Mouse (Mus musculus) embryonic fibroblast, embryonic 13.5 days (primary cell): Measurements from ENCODE around the gene Kcnq1. TPM values are rescaled to one million over a fixed set of nuclear protein-coding genes. Genes with fewer than 3 reads are reported as not detected.
A peak's percentile ranks its signal among the peaks of the same experiment; 100 is the strongest.

Source experiments
- H3K27ac ChIP-seq: 2 replicates; pipeline ENCODE4 v1.5.1; 2012; ENCODE audit warnings: low read length, control low read depth, inconsistent platforms; ENCODE audit not compliant: insufficient read depth
- H3K4me1 ChIP-seq: 2 replicates; pipeline ENCODE4 v1.6.1; 2011; ENCODE audit warnings: low read length; ENCODE audit not compliant: control insufficient read depth, insufficient read depth
- H3K4me3 ChIP-seq: 2 replicates; pipeline ENCODE4 v1.5.1; 2011; ENCODE audit warnings: mild to moderate bottlenecking, control low read depth, low read length; ENCODE audit not compliant: insufficient read depth
- CTCF ChIP-seq: IDR thresholded peaks from 2 replicates; pipeline ENCODE4 v1.5.1; 2011; ENCODE audit warnings: mild to moderate bottlenecking, control low read depth, low read length, moderate library complexity, borderline replicate concordance; ENCODE audit not compliant: insufficient read depth
- POLR2A ChIP-seq: IDR thresholded peaks from 2 replicates; pipeline ENCODE4 v1.6.1; 2011; ENCODE audit warnings: low read depth, mild to moderate bottlenecking, control low read depth, low read length, moderate library complexity
- polyA plus RNA-seq: library from polyadenylated mRNA; stranded (reverse); fragments of >200 nt; gene quantifications from 2 replicates; pipeline ENCODE4 v1.2.4, GENCODE M21; 2011; ENCODE audit warnings: low read depth; ENCODE audit not compliant: missing spikeins, insufficient read length

Gene Kcnq1
- polyA plus RNA-seq, 1 experiment: not detected

DNA sequence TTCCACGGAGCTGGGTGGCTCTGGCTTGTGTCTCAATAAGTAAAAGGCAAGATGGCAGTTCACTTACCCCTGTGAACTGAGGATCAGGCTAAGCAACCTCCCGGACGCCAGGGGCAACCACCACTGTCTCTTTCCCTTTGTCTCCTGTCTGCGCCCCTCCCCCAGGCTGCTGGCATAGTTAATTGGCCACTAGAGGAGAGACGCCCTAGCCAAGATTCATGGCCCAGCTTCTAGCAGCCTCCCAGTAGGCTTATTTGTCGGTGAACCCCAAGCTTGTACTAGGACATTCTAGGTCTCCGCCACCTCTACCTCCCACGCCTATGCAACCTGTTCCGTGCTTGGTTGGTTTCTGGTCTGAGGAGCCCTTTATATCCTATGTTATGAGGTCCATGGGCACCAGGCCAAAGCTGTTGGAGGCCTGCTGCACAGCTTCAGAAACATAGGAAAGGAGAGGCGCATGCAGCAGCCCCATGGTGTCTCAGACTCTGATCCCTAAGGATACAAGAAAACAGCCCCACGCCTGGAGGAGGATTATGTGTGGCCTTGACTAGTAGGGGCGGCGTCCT is 37.8 kb upstream of the Kcnq1 start:
- TF ChIP-seq CTCF (no peak), POLR2A (no peak)
- no peak overlapping the region for H3K4me3 ChIP-seq
- H3K4me1 ChIP-seq: peaks cover 10% of the 10 kb centered on the region
- H3K27ac ChIP-seq: peak overlapping the region; percentile 60

DNA sequence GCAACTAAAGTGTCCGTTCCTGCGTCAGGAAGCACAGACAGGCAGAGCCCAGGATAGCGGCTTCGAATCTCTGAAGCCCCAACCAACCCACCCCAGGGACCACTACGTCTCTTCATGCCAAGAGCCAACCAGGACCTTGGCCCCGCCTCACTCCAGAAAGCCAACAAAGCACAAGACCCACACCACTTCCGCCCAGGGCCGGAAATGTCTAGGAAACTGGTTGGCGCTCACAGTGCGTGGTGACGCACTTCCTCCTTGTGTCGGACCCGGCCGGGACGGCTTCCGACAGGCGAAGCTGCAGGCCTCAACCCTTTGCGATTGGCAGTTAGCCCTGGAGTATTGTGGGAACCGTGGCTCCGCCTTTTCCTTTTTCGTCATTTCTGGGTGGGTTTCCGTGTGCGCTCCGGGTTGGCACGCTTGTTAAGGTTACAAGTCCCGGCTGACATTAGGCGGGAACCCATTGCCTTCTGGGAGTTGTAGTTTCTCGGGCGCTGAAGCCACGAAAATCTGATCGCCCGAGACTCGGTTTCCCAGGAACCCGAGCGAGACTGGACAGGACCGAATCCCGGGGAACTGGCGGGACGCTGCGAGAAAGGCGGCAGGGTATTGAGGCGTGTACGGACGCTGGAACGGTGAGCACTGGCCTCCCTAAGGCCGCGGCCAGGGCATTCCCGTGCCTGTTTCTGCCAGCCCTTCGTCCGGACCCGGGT is 37.1 kb upstream of the Kcnq1 start, which contains the start of gene Tssc4:
Gene Tssc4, plus strand, starts transcription at position 368 of the 710 bp plus-strand sequence.
- peak; percentile 79 for TF ChIP-seq POLR2A
- TF ChIP-seq CTCF: no peak
- H3K27ac ChIP-seq: peak within 1 kb of the TSS; percentile 60
- H3K4me3 ChIP-seq: peak within 1 kb of the TSS; percentile 80
- peaks cover 10% of the 10 kb centered on the region for H3K4me1 ChIP-seq

DNA sequence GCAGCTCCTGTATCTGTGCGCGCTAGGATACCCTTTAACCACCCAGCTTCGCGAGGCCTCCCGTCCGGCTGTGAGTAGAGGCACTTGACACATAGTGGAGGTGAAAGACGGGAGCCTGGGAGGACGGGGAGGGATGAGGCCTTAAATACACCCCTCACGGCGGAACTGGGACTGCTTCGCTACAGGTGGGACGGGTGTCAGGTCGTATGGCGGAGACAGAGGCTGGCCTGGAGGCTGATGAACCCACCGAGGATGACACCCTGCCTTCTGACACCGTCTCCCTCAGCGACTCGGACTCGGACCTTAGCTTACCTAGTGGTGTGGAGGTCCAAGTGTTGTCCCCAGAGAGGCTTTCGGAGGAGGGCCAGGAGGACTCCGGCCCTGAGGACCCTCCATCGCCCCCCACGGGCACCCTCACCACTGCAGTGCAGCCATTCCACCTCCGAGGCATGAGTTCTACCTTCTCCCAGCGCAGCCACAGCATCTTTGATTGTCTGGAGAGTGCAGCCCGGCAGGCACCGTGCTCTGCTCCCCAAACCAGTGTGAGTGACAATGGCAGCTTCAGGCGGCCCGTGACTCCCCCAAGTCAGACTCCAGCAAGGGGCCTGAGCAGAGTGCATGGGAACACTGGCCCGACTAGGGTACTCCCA is 36.3 kb upstream of the Kcnq1 start:
- Histone ChIP-seq H3K4me3 (peak overlapping the region; percentile 80), H3K4me1 (peaks cover 10% of the 10 kb centered on the region), H3K27ac (peak overlapping the region; percentile 49)
- TF ChIP-seq POLR2A: no peak
- no peak for TF ChIP-seq CTCF

GRCm38 (mm10) chr7:143070506-143071070 is 35.6 kb upstream of the Kcnq1 start:
- Histone ChIP-seq H3K4me3 (peak overlapping the region; percentile 80), H3K4me1 (peaks cover 10% of the 10 kb centered on the region), H3K27ac (no peak overlapping the region)
- TF ChIP-seq POLR2A (no peak), CTCF (no peak)

GRCm38 (mm10) chr7:143072605-143073004 is 33.6 kb upstream of the Kcnq1 start:
- peaks cover 10% of the 10 kb centered on the region for H3K4me1 ChIP-seq

GRCm38 (mm10) chr7:143073086-143073485 is 33.1 kb upstream of the Kcnq1 start:
- Histone ChIP-seq H3K4me3 (no peak overlapping the region), H3K4me1 (peaks cover 7% of the 10 kb centered on the region), H3K27ac (no peak overlapping the region)
- TF ChIP-seq CTCF (no peak), POLR2A (no peak)

More at GRCm38 (mm10) chr7:143072605-143073004, 33.6 kb upstream of the Kcnq1 start:
- no peak for TF ChIP-seq CTCF
- TF ChIP-seq POLR2A: no peak
- Histone ChIP-seq H3K27ac (no peak overlapping the region), H3K4me3 (no peak overlapping the region)

DNA sequence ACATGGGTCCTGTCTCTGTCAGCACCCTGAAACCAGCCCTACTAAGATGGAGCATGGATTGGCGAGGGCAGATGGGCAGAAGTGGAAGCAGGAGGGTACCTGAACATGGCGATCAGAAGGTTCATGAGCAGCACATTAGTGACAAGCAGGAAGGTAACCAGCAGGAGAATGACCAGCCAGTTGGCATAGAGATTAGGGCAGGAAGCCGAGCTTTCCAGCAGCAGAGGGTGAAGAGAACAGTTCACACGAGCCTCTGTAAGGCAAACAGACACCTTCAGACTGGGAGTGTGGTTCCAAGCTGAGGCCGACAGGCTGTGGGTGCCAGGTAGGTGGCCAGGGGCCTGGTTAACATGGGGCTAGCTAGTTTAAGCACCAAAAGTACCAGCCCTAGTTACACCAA is 30.8 kb upstream of the Kcnq1 start:
- peaks cover 4% of the 10 kb centered on the region for H3K4me1 ChIP-seq
- TF ChIP-seq CTCF (no peak), POLR2A (no peak)
- no peak overlapping the region for H3K27ac ChIP-seq
- no peak overlapping the region for H3K4me3 ChIP-seq

- H3K27ac ChIP-seq: no peak overlapping the region
- TF ChIP-seq POLR2A (no peak), CTCF (no peak)
- H3K4me3 ChIP-seq: no peak overlapping the region
- no peaks in the 10 kb centered on the region for H3K4me1 ChIP-seq
These were observed 28.8 kb upstream of the Kcnq1 start for GRCm38 (mm10) chr7:143077351-143077750.

DNA sequence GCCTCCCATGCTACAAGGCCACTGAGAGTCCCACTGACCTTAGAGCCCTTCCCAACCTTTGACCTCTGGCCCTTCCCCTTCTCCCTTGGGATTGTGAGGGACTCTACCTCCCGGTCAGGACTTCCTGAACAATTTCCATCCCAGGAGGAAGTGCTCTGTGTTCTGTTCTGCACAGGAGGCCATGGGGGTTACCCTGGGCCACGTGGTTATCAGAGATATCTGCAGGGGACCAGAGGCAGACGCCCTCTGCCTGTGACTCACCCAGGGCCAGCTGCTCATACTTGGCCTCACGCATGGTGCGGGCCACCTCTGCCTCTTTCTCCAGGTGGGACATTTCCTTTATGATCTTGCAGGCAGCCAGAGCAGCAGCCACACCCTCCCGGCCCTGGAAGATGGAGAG is 24.1 kb upstream of the Kcnq1 start:
- H3K27ac ChIP-seq: no peak overlapping the region
- TF ChIP-seq POLR2A (no peak), CTCF (no peak)
- H3K4me3 ChIP-seq: no peak overlapping the region
- no peaks in the 10 kb centered on the region for H3K4me1 ChIP-seq

- TF ChIP-seq POLR2A (no peak), CTCF (no peak)
- H3K27ac ChIP-seq: no peak overlapping the region
- H3K4me3 ChIP-seq: no peak overlapping the region
- H3K4me1 ChIP-seq: no peaks in the 10 kb centered on the region
These were observed 22.5 kb upstream of the Kcnq1 start for GRCm38 (mm10) chr7:143083708-143084107.
